Mouse (Mus musculus): ENCODE results near the gene Mttp. TPM values are rescaled to one million over a fixed set of nuclear protein-coding genes. Genes with fewer than 3 reads are reported as not detected.

Gene Mttp
- polyA plus RNA-seq (2017; shearing (Covaris generic)), result 4.8 TPM

DNA sequence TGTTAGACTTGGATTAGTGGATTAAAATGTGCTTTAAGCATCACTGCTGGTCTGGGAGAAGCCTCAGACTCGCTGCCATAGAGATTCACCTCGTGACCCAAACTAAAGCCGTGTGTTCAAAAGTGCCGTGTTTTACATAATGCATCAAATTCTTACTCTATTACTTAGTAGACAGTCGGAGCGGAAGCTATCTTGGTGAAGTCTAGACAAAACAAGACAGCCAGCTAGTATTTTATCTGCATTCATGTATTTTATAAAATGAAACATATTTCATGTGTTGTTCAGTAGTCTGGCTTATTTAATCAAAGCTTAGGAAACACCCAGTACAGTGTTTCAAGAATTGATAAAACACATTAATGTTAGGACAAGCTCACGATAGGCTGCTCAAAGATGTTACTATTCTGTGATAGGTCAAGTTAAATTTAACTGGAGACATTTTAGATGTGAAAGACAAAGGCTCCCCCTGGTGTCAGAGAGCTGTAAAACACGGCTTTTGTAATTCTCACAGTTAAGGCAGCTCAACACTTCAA is at the start of gene Mttp:
TSS of gene Mttp (minus strand) at position 327 of the 530 bp plus-strand sequence.

DNA sequence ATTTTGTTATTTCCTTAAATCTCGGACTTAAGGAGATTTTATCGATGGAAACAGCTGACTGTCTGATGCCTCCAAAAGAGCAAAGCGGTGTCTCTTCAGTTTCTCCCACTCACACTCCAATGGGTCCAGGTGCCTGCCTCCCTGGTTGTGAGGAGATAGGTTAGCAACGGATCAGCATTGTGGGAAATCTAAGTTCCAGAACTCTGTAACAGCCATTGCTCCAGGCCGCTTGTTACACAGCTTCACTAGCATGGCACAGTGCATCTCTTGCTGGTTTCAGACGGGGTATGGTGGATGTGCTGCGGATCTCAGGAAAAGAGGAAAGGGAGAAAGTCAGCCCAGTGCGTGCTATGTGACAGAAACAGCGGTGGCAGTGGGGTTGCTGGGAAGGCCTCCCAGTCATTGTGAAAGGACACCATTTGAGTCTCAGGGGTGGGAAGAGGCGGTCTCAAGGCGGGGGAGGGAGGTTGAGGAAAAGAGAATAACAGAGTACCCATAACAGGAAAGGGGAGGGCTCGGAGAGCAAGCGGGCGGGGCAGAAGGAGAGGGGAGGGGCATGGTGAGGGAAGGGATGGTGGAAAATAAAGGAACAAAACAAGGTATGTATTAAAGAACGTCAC is 49.0 kb upstream of the Mttp start, which contains the start of gene 4930579F01Rik:
TSS of gene 4930579F01Rik (minus strand) at position 143 of the 620 bp plus-strand sequence.

DNA sequence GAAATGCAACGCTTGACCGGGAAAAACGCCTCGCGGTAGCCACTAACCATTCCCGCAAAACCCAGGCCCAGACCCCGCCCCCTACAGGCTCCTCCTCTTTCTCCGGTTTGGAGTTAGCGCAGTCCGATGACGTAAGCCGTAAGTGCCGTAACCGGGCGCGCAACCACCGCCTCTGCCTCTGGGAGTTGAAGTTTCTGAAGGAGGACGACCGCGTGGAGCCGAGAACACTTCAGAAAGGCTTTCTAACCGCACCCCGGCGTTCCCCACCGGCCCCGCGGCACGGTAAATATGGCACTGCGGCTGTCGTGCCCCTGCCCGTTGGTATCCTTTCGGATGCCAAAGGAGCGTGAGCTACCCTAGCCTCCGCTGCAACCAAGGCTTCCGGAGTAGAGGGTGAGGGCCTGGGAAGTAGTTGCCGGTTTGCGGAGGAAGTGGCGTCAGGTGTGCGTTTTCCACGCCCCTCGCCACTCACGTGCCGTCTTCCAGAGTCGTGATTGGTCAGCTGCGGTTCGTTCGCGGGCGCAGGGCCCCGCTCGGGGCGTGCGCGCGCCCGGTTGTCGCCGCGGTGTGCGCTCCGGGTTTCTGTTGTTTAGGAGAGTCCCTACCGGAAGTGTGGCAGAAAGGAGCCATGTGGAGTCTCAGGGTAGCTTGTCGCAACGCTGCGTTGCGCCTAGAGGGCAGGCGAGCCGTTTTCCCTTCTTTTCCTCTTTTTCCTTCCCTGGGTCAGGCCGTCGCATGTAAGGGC is 1.3 kb downstream of the Mttp start, which contains the start of gene Trmt10a:
TSS of gene Trmt10a (plus strand) at position 134 of the 745 bp plus-strand sequence.

DNA sequence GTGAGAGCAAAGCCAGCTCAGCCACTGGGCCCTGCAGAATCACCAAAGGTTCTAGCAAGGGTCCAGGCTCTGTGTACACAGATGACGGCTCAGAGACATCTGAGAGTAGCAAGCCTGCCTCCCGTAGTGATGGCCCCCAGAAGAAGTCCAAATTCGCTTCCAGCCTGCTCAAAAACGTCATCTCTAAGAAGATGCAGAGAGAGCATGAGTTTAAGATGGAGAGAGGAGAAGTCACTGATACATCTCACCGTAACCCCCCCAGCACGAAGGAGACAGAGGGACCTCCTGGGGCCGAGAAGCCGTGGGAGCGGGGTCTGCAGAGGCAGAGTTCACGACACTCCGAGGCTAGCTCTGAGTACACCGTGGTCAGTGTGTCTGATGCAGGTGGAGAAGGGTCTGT is 77.5 kb downstream of the Mttp start, which contains the start of gene Gm5105:
TSS of gene Gm5105 (minus strand) at position 101 of the 400 bp plus-strand sequence.

DNA sequence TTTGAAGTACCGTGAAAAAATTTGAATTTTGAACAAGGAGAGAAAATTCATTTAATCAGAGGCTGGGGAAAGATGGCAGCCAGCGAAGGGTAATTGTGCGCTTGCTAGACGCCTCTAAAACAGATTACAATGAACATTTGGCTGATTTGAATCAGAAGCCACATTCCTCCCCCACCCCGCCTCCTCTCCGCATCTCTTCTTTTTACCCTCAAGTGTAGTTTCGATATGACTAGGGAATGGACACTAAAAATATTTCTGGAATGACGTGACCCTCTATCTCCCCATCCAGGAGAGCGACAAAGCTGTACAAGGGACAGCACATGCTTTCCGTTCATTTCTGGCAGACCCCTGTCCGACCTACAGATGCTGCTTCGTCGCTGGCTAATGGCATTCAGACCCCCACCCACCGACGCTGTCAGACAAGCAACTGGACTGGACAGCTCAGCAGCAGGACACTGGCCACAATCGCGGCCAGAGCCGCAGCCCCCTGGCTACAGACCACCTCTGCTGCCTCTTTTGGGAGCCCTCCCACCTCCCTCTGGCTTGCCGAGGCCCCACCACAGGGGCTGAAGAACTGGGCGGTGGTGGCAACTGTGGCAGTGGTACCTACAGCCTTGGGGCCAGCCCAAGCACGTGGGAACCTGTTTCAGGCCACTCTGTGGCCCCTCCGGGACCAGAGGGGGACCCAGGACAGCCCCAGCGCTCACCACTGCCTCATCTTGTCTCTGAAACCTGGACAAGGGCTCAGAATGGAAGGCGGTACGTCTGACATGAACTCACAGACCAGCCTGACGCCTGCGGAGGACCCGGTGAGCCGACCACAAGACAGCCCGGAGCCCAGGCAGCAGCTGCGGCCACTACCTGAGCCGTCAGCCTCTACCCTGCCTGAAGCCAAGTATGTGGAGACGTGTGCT is 79.8 kb downstream of the Mttp start, which contains the start of gene 1110002E22Rik:
TSS of gene 1110002E22Rik (plus strand) at position 321 of the 914 bp plus-strand sequence.

Other genes starting within 250 kb of the Mttp start
- 82.3 TPM for gene Lamtor3, start 226.5 kb downstream of the Mttp start, polyA plus RNA-seq (2017; shearing (Covaris generic))
- 110 TPM for gene Dapp1, start 163.4 kb downstream of the Mttp start, polyA plus RNA-seq (2017; shearing (Covaris generic))
- not detected for gene 1110002E22Rik, start 79.9 kb downstream of the Mttp start, polyA plus RNA-seq (2017; shearing (Covaris generic))
- not detected for gene Gm5105, start 77.6 kb downstream of the Mttp start, polyA plus RNA-seq (2017; shearing (Covaris generic))
- 7.8 TPM for gene Trmt10a, start 1.5 kb downstream of the Mttp start, polyA plus RNA-seq (2017; shearing (Covaris generic))
- not detected for gene 4930579F01Rik, start 48.9 kb upstream of the Mttp start, polyA plus RNA-seq (2017; shearing (Covaris generic))
- 0.31 TPM for gene Adh7, start 72.8 kb upstream of the Mttp start, polyA plus RNA-seq (2017; shearing (Covaris generic))
- gene Adh1, start 116.0 kb upstream of the Mttp start, polyA plus RNA-seq (2017; shearing (Covaris generic)), result 2.4 TPM
- not detected for gene Adh6a, start 168.3 kb upstream of the Mttp start, polyA plus RNA-seq (2017; shearing (Covaris generic))
- not detected for gene Adh6b, start 196.8 kb upstream of the Mttp start, polyA plus RNA-seq (2017; shearing (Covaris generic))